Mouse (Mus musculus): Measurements from ENCODE around the gene Klhl15. TPM values are rescaled to one million over a fixed set of nuclear protein-coding genes. Genes with fewer than 3 reads are reported as not detected.

Klhl15 gene
- polyA plus RNA-seq, 1 experiment from 2014 or later = 10.1 TPM

Small RNA genes lying within 50 kb of the gene (microRNA-seq; reads per million reads assigned to microRNA genes)
- not detected for gene Mir7673 (ENCODE audit: borderline number of aligned reads)

Other genes starting within 250 kb of the Klhl15 start
- 27.8 and 30.1 TPM in 2 replicates for gene Zfx, start 110.9 kb upstream of the Klhl15 start, polyA plus RNA-seq (2014; fragmentation: Nextera tagmentation; extraction: Ambion mirVana)
- gene Eif2s3x, start 21.7 kb upstream of the Klhl15 start, polyA plus RNA-seq (2014; fragmentation: Nextera tagmentation; extraction: Ambion mirVana) = 125 and 129 TPM in 2 replicates
- 0.07 TPM in 1 of 2 replicates, not detected in the other for gene Fam90a1b, start 132.2 kb downstream of the Klhl15 start, polyA plus RNA-seq (2014; fragmentation: Nextera tagmentation; extraction: Ambion mirVana)
- 116 and 118 TPM in 2 replicates for gene Apoo, start 132.5 kb downstream of the Klhl15 start, polyA plus RNA-seq (2014; fragmentation: Nextera tagmentation; extraction: Ambion mirVana)

All from embryonic facial prominence, embryonic 11.5 days (tissue).